Mouse (Mus musculus): ENCODE measurements around the gene Wasf1. TPM values are rescaled to one million over a fixed set of nuclear protein-coding genes. Genes with fewer than 3 reads are reported as not detected.

Wasf1 gene
- 22.7 and 31.9 TPM in 2 replicates for polyA plus RNA-seq (2016; fragmentation: Nextera tagmentation; extraction: Ambion mirVana)

GRCm38 (mm10) chr10:40882831-40883643 is at the start of gene Wasf1, which contains the start of gene Cdc40:
TSS of gene Wasf1 (plus strand) at chr10:40883475.
TSS of gene Cdc40 (minus strand) at chr10:40883311.
- H3K4me3 ChIP-seq: peak within 1 kb of the TSS; percentile 92
- H3K27ac ChIP-seq: peak within 1 kb of the TSS; percentile 99
- WGBS: under 1% methylated on average over 44 of the region's 44 CpGs

DNA sequence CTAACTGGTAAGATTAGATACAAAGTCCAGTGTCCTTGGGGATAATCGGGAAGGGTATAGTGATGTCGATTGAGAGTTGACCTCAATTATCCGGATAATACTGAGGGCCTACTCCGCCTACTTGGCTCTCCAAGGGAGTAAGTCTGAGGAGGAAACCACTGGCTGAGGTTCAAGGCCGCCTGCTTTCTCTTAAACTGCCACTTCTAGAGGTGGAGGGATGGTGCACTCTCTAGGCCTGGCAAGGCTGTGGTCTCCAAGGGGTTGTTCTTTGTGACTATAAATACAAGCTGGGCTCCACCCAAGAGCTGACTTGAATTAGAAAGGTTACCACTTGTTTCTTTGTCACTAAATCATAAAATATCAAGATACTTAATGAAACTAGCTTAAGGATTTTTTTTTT is 43.2 kb upstream of the Wasf1 start:
- H3K27me3 ChIP-seq (ENCODE audit: insufficient read depth, poor library complexity, severe bottlenecking): no peaks in the 10 kb centered on the region
- H3K27ac ChIP-seq: no peak overlapping the region
- H3K9me3 ChIP-seq: no peaks in the 10 kb centered on the region
- H3K36me3 ChIP-seq: peaks cover 58% of the 10 kb centered on the region
- no peak overlapping the region for H3K4me3 ChIP-seq
- WGBS: 86% methylated on average over 5 of the region's 5 CpGs
- H3K4me1 ChIP-seq: peaks cover 13% of the 10 kb centered on the region; the same call in 1 of the 2 replicates
- no peak for DNase-seq (ENCODE audit: low spot score)

More at GRCm38 (mm10) chr10:40882831-40883643, at the start of gene Wasf1, which contains the start of gene Cdc40:
- no peaks in the 10 kb centered on the region for H3K9me3 ChIP-seq
- peak; percentile 98 for DNase-seq (ENCODE audit: low spot score)
- H3K4me1 ChIP-seq: peaks cover 32% of the 10 kb centered on the region
- H3K27me3 ChIP-seq (ENCODE audit: insufficient read depth, poor library complexity, severe bottlenecking): no peaks in the 10 kb centered on the region
- no peaks in the 10 kb centered on the region for H3K36me3 ChIP-seq

- DNase-seq (ENCODE audit: low spot score): no peak
- H3K36me3 ChIP-seq: peaks cover 67% of the 10 kb centered on the region
- H3K27me3 ChIP-seq (ENCODE audit: insufficient read depth, poor library complexity, severe bottlenecking): no peaks in the 10 kb centered on the region
- peaks cover 16% of the 10 kb centered on the region; the same call in 1 of the 2 replicates for H3K4me1 ChIP-seq
- H3K9me3 ChIP-seq: no peaks in the 10 kb centered on the region
- H3K4me3 ChIP-seq: no peak overlapping the region
- WGBS: 75% methylated on average over 5 of the region's 5 CpGs
- H3K27ac ChIP-seq: peak overlapping the region; percentile 60; the same call in 1 of the 2 replicates
Observed at GRCm38 (mm10) chr10:40843841-40844240, 39.4 kb upstream of the Wasf1 start.

GRCm38 (mm10) chr10:40844546-40844945 is 38.7 kb upstream of the Wasf1 start:
- no peaks in the 10 kb centered on the region for H3K27me3 ChIP-seq (ENCODE audit: insufficient read depth, poor library complexity, severe bottlenecking)
- peak overlapping the region; percentile 60 for H3K27ac ChIP-seq
- H3K36me3 ChIP-seq: peaks cover 70% of the 10 kb centered on the region
- H3K9me3 ChIP-seq: no peaks in the 10 kb centered on the region
- H3K4me3 ChIP-seq: peak overlapping the region; percentile 7; the same call in 1 of the 2 replicates
- WGBS: 44% methylated on average over 10 of the region's 10 CpGs
- no peak for DNase-seq (ENCODE audit: low spot score)
- peaks cover 16% of the 10 kb centered on the region; the same call in 1 of the 2 replicates for H3K4me1 ChIP-seq

- Histone ChIP-seq H3K27me3 (ENCODE audit: insufficient read depth, poor library complexity, severe bottlenecking) (no peaks in the 10 kb centered on the region), H3K4me1 (peaks cover 16% of the 10 kb centered on the region; the same call in 1 of the 2 replicates), H3K9me3 (no peaks in the 10 kb centered on the region), H3K4me3 (no peak overlapping the region), H3K27ac (no peak overlapping the region), H3K36me3 (peaks cover 68% of the 10 kb centered on the region)
- no peak for DNase-seq (ENCODE audit: low spot score)
- 74% methylated on average over 6 of the region's 6 CpGs for WGBS
Observed at GRCm38 (mm10) chr10:40845626-40846025, 37.6 kb upstream of the Wasf1 start.

GRCm38 (mm10) chr10:40847176-40847874 is 36.0 kb upstream of the Wasf1 start:
- peaks cover 52% of the 10 kb centered on the region for H3K36me3 ChIP-seq
- 94% methylated on average over 10 of the region's 10 CpGs for WGBS
- DNase-seq (ENCODE audit: low spot score): no peak
- no peak overlapping the region for H3K4me3 ChIP-seq
- H3K4me1 ChIP-seq: peaks cover 16% of the 10 kb centered on the region; the same call in 1 of the 2 replicates
- no peaks in the 10 kb centered on the region for H3K9me3 ChIP-seq
- no peak overlapping the region for H3K27ac ChIP-seq
- no peaks in the 10 kb centered on the region for H3K27me3 ChIP-seq (ENCODE audit: insufficient read depth, poor library complexity, severe bottlenecking)

DNA sequence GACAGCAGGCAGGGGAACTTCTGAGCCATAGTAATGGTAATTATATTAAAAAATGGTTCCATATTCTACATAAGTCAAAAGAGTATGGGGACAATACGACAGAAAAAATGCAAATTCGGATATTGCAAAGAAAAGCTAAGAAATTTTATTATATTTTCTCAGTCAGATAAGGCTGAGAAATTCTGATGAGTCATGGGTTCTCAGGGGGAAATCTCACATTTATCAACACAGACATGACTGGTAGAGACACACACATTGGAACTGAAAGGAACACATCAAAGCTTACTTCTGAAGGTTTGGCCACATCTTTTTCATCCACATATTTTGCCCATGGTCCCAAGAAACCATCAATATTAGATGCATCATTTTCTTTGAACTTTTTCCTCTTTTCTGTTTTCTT is 32.6 kb upstream of the Wasf1 start:
- WGBS: 77% methylated on average over 2 of the region's 2 CpGs
- Histone ChIP-seq H3K36me3 (peaks cover 35% of the 10 kb centered on the region), H3K27ac (no peak overlapping the region), H3K9me3 (no peaks in the 10 kb centered on the region), H3K27me3 (ENCODE audit: insufficient read depth, poor library complexity, severe bottlenecking) (no peaks in the 10 kb centered on the region), H3K4me1 (peaks cover 3% of the 10 kb centered on the region; the same call in 1 of the 2 replicates), H3K4me3 (no peak overlapping the region)
- DNase-seq (ENCODE audit: low spot score): no peak

GRCm38 (mm10) chr10:40851138-40851537 is 32.1 kb upstream of the Wasf1 start:
- DNase-seq (ENCODE audit: low spot score): no peak
- peaks cover 34% of the 10 kb centered on the region for H3K36me3 ChIP-seq
- no peaks in the 10 kb centered on the region for H3K9me3 ChIP-seq
- no peak overlapping the region for H3K4me3 ChIP-seq
- no peaks in the 10 kb centered on the region for H3K27me3 ChIP-seq (ENCODE audit: insufficient read depth, poor library complexity, severe bottlenecking)
- 0 out of 2 replicates have a peak, but pooled peaks cover 2% of the 10 kb centered on the region for H3K4me1 ChIP-seq
- no peak overlapping the region for H3K27ac ChIP-seq

- DNase-seq (ENCODE audit: low spot score): no peak
- Histone ChIP-seq H3K4me1 (0 out of 2 replicates have a peak, but pooled peaks cover 2% of the 10 kb centered on the region), H3K27ac (no peak overlapping the region), H3K27me3 (ENCODE audit: insufficient read depth, poor library complexity, severe bottlenecking) (no peaks in the 10 kb centered on the region), H3K36me3 (0 out of 2 replicates have a peak, but pooled peaks cover 4% of the 10 kb centered on the region), H3K9me3 (no peaks in the 10 kb centered on the region), H3K4me3 (no peak overlapping the region)
- WGBS: 58% methylated on average over 2 of the region's 2 CpGs
Observed at GRCm38 (mm10) chr10:40855616-40856015, 27.7 kb upstream of the Wasf1 start.

GRCm38 (mm10) chr10:40856703-40857102 is 26.6 kb upstream of the Wasf1 start:
- Histone ChIP-seq H3K36me3 (0 out of 2 replicates have a peak, but pooled peaks cover 4% of the 10 kb centered on the region), H3K4me3 (no peak overlapping the region), H3K9me3 (no peaks in the 10 kb centered on the region), H3K27ac (no peak overlapping the region), H3K4me1 (0 out of 2 replicates have a peak, but pooled peaks cover 2% of the 10 kb centered on the region), H3K27me3 (ENCODE audit: insufficient read depth, poor library complexity, severe bottlenecking) (no peaks in the 10 kb centered on the region)
- 88% methylated on average over 7 of the region's 7 CpGs for WGBS
- no peak for DNase-seq (ENCODE audit: low spot score)

DNA sequence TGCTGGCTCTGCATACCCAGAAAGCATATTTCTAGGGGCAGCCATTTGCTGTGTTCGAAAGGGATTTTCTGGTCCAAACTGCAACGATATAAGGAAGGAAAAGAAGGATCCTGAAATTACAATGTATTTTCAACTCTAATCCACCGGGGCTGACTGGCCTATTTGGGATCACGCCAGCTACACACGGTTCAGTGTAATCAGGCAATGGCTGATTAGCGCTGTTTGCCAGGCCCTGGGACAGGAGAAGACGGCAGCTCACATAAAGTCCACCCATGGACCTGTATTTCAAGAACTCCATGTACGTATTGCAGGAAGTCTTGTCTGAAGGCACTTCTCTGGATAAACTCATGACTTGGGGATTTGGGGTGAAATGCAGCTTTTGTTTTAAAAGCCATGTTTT is 25.7 kb upstream of the Wasf1 start:
- no peak overlapping the region for H3K4me3 ChIP-seq
- H3K27ac ChIP-seq: no peak overlapping the region
- H3K36me3 ChIP-seq: 0 out of 2 replicates have a peak, but pooled peaks cover 4% of the 10 kb centered on the region
- WGBS: 76% methylated on average over 8 of the region's 8 CpGs
- DNase-seq (ENCODE audit: low spot score): no peak
- H3K4me1 ChIP-seq: 0 out of 2 replicates have a peak, but pooled peaks cover 2% of the 10 kb centered on the region
- no peaks in the 10 kb centered on the region for H3K9me3 ChIP-seq
- H3K27me3 ChIP-seq (ENCODE audit: insufficient read depth, poor library complexity, severe bottlenecking): no peaks in the 10 kb centered on the region

DNA sequence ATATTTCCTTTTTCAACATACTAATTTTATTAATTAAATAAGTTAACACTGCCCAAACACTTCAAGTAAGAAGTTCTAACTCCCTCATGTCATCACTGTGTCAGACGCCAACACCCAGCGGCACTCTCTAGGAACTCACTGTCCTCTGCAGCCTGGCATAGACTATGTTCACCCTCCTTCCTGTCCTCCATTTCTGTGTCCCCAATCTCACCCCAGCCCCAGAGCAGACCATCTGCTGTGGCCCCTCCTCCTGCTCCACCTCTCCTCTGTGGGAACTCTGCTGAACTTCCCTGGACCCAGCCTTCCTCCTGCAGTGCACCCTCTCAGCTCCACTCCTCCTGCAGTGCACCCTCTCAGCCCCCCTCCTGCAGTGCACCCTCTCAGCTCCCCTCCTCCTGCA is 15.2 kb upstream of the Wasf1 start:
- 76% methylated on average over 2 of the region's 2 CpGs for WGBS
- Histone ChIP-seq H3K27me3 (ENCODE audit: insufficient read depth, poor library complexity, severe bottlenecking) (no peaks in the 10 kb centered on the region), H3K4me3 (no peak overlapping the region), H3K36me3 (peaks cover 32% of the 10 kb centered on the region), H3K27ac (no peak overlapping the region), H3K9me3 (no peaks in the 10 kb centered on the region), H3K4me1 (peaks cover 13% of the 10 kb centered on the region)
- no peak for DNase-seq (ENCODE audit: low spot score)

DNA sequence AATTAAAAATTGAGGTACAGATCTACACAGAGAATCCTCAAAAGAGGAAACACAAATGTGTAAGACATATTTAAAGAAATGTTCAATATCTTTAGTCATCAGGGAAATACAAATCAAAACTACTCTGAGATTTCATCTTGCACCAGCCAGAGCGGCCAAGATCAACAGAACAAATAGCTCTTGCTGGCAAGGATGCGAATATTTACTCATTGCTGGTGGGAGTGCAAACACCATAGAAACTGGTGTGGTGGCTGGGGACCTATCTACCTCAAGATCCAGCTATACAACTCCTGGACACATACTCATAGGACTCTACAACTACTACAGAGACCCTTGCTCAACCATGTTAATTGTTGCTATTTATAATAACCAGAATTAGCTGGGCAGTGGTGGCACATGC is 12.0 kb upstream of the Wasf1 start:
- WGBS: 91% methylated on average over 2 of the region's 2 CpGs
- Histone ChIP-seq H3K36me3 (peaks cover 9% of the 10 kb centered on the region; the same call in 1 of the 2 replicates), H3K4me1 (peaks cover 13% of the 10 kb centered on the region), H3K27ac (no peak overlapping the region), H3K27me3 (ENCODE audit: insufficient read depth, poor library complexity, severe bottlenecking) (no peaks in the 10 kb centered on the region), H3K9me3 (no peaks in the 10 kb centered on the region), H3K4me3 (no peak overlapping the region)
- no peak for DNase-seq (ENCODE audit: low spot score)
